Mouse (Mus musculus): ENCODE measurements around the gene Uqcrc1.

The Uqcrc1 gene

GRCm38 (mm10) chr9:108936418-108937364, at the start of gene Uqcrc1:
TSS of gene Uqcrc1 (plus strand) at chr9:108936633.
- in situ Hi-C loops (cut with MboI; ENCODE audit: unreplicated experiment in 2 of 2): no loop called here

GRCm38 (mm10) chr9:108912308-108912707, 24.1 kb upstream of the Uqcrc1 start:
- in situ Hi-C loops (cut with MboI; ENCODE audit: unreplicated experiment in 2 of 2): no loop called here

- in situ Hi-C loops (cut with MboI; ENCODE audit: unreplicated experiment in 2 of 2): no loop called here
These were observed 23.3 kb upstream of the Uqcrc1 start for GRCm38 (mm10) chr9:108913161-108913560.

GRCm38 (mm10) chr9:108913621-108914020, 22.8 kb upstream of the Uqcrc1 start:
- in situ Hi-C loops (cut with MboI; ENCODE audit: unreplicated experiment in 2 of 2): no loop called here

- in situ Hi-C loops (cut with MboI; ENCODE audit: unreplicated experiment in 2 of 2): no loop called here
These were observed 21.9 kb upstream of the Uqcrc1 start, which contains the start of gene Tmem89 for GRCm38 (mm10) chr9:108914491-108914890. TSS of gene Tmem89 (plus strand) at chr9:108914619.

GRCm38 (mm10) chr9:108925897-108926296, 10.5 kb upstream of the Uqcrc1 start:
- in situ Hi-C loops (cut with MboI; ENCODE audit: unreplicated experiment in 2 of 2): no loop called here

GRCm38 (mm10) chr9:108928424-108928823, 8.0 kb upstream of the Uqcrc1 start:
- in situ Hi-C loops (cut with MboI; ENCODE audit: unreplicated experiment in 2 of 2): no loop called here

GRCm38 (mm10) chr9:108935991-108936390, 442 bp upstream of the Uqcrc1 start:
- in situ Hi-C loops (cut with MboI; ENCODE audit: unreplicated experiment in 2 of 2): no loop called here

- in situ Hi-C loops (cut with MboI; ENCODE audit: unreplicated experiment in 2 of 2): no loop called here
These were observed 8.7 kb downstream of the Uqcrc1 start for GRCm38 (mm10) chr9:108945111-108945510.

GRCm38 (mm10) chr9:108945608-108946007, 9.2 kb downstream of the Uqcrc1 start:
- in situ Hi-C loops (cut with MboI; ENCODE audit: unreplicated experiment in 2 of 2): no loop called here

GRCm38 (mm10) chr9:108949231-108949966, 13.0 kb downstream of the Uqcrc1 start:
- in situ Hi-C loops (cut with MboI; ENCODE audit: unreplicated experiment in 2 of 2): no loop called here

- in situ Hi-C loops (cut with MboI; ENCODE audit: unreplicated experiment in 2 of 2): no loop called here
These were observed 13.7 kb downstream of the Uqcrc1 start for GRCm38 (mm10) chr9:108949967-108950728.

GRCm38 (mm10) chr9:108953081-108953636, 16.7 kb downstream of the Uqcrc1 start, which contains the start of gene Col7a1:
TSS of gene Col7a1 (plus strand) at chr9:108953586.
- in situ Hi-C loops (cut with MboI; ENCODE audit: unreplicated experiment in 2 of 2): no loop called here

GRCm38 (mm10) chr9:108955241-108955640, 18.8 kb downstream of the Uqcrc1 start:
- in situ Hi-C loops (cut with MboI; ENCODE audit: unreplicated experiment in 2 of 2): no loop called here

GRCm38 (mm10) chr9:108955846-108956245, 19.4 kb downstream of the Uqcrc1 start:
- in situ Hi-C loops (cut with MboI; ENCODE audit: unreplicated experiment in 2 of 2): no loop called here

- in situ Hi-C loops (cut with MboI; ENCODE audit: unreplicated experiment in 2 of 2): no loop called here
These were observed 27.1 kb downstream of the Uqcrc1 start for GRCm38 (mm10) chr9:108963577-108963976.

GRCm38 (mm10) chr9:108964338-108964737, 27.9 kb downstream of the Uqcrc1 start:
- in situ Hi-C loops (cut with MboI; ENCODE audit: unreplicated experiment in 2 of 2): no loop called here

- in situ Hi-C loops (cut with MboI; ENCODE audit: unreplicated experiment in 2 of 2): no loop called here
These were observed 34.2 kb downstream of the Uqcrc1 start for GRCm38 (mm10) chr9:108970623-108971022.

- in situ Hi-C loops (cut with MboI; ENCODE audit: unreplicated experiment in 2 of 2): no loop called here
These were observed 40.0 kb downstream of the Uqcrc1 start for GRCm38 (mm10) chr9:108976483-108976882.

- in situ Hi-C loops (cut with MboI; ENCODE audit: unreplicated experiment in 2 of 2): no loop called here
These were observed 41.5 kb downstream of the Uqcrc1 start for GRCm38 (mm10) chr9:108977966-108978365.
